Mouse (Mus musculus): Measurements from ENCODE around the gene Foxp4. TPM values are rescaled to one million over a fixed set of nuclear protein-coding genes. Genes with fewer than 3 reads are reported as not detected.

Gene Foxp4
- total and polyA plus RNA-seq, 3 experiments = 7.1 to 50.5 TPM; not detected in 1

DNA sequence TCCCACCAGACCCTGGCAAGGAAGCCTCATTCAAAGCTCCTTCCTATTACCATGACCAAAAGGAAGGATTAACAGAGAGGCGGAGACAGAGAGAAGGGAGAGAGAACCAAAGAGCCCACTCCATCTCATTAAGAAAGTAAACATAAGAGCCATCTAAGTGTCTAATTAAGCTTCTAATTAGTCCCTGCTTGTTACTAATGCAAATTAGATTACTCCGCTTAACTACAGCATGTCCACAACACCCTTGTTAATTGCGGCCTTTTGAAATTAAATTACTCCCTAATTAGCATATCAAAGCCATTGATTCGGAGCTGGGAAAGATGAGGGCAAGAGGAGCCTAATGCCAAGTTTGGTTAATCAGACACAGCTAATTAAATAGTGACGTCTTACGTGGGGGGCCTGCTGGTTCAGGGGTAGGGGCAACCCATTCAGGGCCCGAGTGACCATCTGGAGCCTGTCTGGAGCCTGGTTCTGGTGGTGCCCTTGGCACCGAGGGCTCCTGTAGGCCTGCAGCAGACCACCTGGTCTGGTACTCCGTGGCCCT, 9.7 kb downstream of the Foxp4 start:
- Histone ChIP-seq H3K4me1 (ENCODE audit: control insufficient read depth in 1 of 2, insufficient read depth in 2 of 2, low read length in 2 of 2) (no peaks in the 10 kb centered on the region), H3K9ac (ENCODE audit: control insufficient read depth, low read depth, low read length, poor library complexity, severe bottlenecking) (no peak overlapping the region), H3K4me3 (ENCODE audit: control insufficient read depth in 1 of 2, insufficient read depth in 1 of 2, low read depth in 2 of 2, low read length in 2 of 2) (no peak overlapping the region), H3K27ac (ENCODE audit: control insufficient read depth, low read depth, low read length) (no peak overlapping the region), H3K9me3 (replicated peaks; ENCODE audit: insufficient read depth, low read length) (no peaks in the 10 kb centered on the region), H3K36me3 (ENCODE audit: control insufficient read depth in 1 of 2, insufficient read depth in 2 of 2, low read length in 2 of 2) (no peaks in the 10 kb centered on the region; a peak in 1 of 4 replicates), H3K27me3 (ENCODE audit: control insufficient read depth in 1 of 2, insufficient read depth in 2 of 2, low read length in 2 of 2) (no peaks in the 10 kb centered on the region), H3K79me2 (ENCODE audit: control insufficient read depth, insufficient read depth, low read length, poor library complexity) (peaks cover 2% of the 10 kb centered on the region; the same call in 1 of the 2 replicates)
- TF ChIP-seq TBP (IDR thresholded peaks at IDR 0.05; ENCODE audit: low read depth, low read length) (no peak), MXI1 (IDR thresholded peaks at IDR 0.05; ENCODE audit: low read depth, low read length) (no peak)
- DNase-seq (ENCODE audit: low read depth, low spot score) = no peak

DNA sequence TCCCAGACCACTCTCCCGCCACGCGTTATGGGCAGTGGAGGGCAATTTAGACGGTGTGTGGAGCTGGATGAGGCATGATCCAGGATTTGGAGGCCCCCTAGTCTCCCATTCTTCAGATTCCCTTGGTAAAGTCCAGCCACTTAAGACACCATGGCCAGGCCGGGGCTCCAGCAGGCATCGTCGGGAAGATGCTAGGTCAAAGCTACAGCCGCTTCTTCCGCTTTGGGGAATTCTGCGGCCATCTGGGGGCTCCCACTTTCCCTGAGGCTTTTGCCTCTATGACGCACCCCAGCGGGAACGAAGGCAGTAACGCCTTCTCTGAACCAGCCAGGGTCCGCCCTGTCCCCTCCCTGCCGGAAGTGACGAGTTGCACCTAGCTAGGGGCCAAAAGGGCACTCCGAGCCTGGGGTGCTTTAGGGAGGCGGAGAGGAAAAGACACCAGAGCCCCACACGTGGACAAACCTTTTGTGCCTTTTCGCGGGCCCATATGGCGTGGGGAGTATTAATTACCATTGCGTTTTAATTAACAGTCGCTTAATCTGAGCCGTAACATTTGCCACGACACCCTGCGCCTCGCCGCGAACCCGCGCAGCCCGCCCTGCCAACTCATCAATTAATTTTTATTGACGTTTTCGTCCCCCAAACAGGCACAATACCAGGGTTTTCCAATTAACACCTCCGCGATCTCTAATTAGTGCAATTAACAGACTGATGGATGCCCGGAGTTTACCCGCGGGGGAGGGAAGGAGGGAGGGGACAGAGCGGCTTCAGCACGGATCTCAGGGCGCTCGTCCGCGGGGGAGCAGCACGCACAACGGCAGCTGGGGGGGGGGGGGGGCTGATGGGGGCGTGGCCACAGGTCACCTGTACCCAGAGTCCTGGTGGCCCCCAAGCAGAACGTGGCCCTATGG, 15.1 kb downstream of the Foxp4 start:
- 0 out of 2 replicates have a peak, but pooled peaks cover 2% of the 10 kb centered on the region for H3K79me2 ChIP-seq (ENCODE audit: control insufficient read depth, insufficient read depth, low read length, poor library complexity)
- H3K9me3 ChIP-seq (replicated peaks; ENCODE audit: insufficient read depth, low read length) = no peaks in the 10 kb centered on the region
- DNase-seq (ENCODE audit: low read depth, low spot score) = no peak
- H3K36me3 ChIP-seq (ENCODE audit: control insufficient read depth in 1 of 2, insufficient read depth in 2 of 2, low read length in 2 of 2) = no peaks in the 10 kb centered on the region
- TF ChIP-seq NELFE (IDR thresholded peaks at IDR 0.05; ENCODE audit: low read depth, low read length) = no peak
- TF ChIP-seq POLR2AphosphoS5 (IDR thresholded peaks at IDR 0.05; ENCODE audit: borderline replicate concordance, low read depth, low read length) = no peak
- no peak for TF ChIP-seq POLR2A (IDR thresholded peaks at IDR 0.05; ENCODE audit: control insufficient read depth in 1 of 2, insufficient read depth in 1 of 2, low read depth in 1 of 2, low read length in 2 of 2, poor library complexity in 1 of 2)
- no peak for TF ChIP-seq RCOR1 (IDR thresholded peaks at IDR 0.05; ENCODE audit: low read depth, low read length)
- no peak overlapping the region for H3K27ac ChIP-seq (ENCODE audit: control insufficient read depth, low read depth, low read length)
- no peak overlapping the region for H3K4me3 ChIP-seq (ENCODE audit: control insufficient read depth in 1 of 2, insufficient read depth in 1 of 2, low read depth in 2 of 2, low read length in 2 of 2)
- H3K27me3 ChIP-seq (ENCODE audit: control insufficient read depth in 1 of 2, insufficient read depth in 2 of 2, low read length in 2 of 2) = no peaks in the 10 kb centered on the region
- H3K9ac ChIP-seq (ENCODE audit: control insufficient read depth, low read depth, low read length, poor library complexity, severe bottlenecking) = no peak overlapping the region
- no peaks in the 10 kb centered on the region for H3K4me1 ChIP-seq (ENCODE audit: control insufficient read depth in 1 of 2, insufficient read depth in 2 of 2, low read length in 2 of 2)

DNA sequence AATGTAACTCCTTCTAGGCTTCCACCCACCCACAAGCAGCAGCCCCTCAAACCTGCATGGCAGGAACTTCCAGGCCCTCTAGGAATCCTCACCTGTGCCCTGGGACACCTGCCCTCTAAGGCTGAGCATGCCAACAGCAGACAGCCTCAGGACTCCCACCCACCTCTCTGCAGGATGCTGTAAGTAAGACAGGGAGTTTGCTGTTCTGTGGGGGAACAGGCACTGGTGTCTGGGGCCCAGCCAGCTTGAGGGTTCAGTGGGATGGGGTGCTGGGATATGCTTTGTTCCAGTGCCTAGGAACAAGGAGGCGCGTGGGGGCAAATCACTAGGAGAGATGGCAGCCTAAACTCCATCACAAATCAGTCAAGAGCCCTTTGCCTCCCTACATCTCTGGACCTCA, 16.4 kb downstream of the Foxp4 start:
- Histone ChIP-seq H3K9ac (ENCODE audit: control insufficient read depth, low read depth, low read length, poor library complexity, severe bottlenecking) (no peak overlapping the region), H3K36me3 (ENCODE audit: control insufficient read depth in 1 of 2, insufficient read depth in 2 of 2, low read length in 2 of 2) (no peaks in the 10 kb centered on the region; a peak in 1 of 4 replicates), H3K4me3 (ENCODE audit: control insufficient read depth in 1 of 2, insufficient read depth in 1 of 2, low read depth in 2 of 2, low read length in 2 of 2) (no peak overlapping the region), H3K4me1 (ENCODE audit: control insufficient read depth in 1 of 2, insufficient read depth in 2 of 2, low read length in 2 of 2) (no peaks in the 10 kb centered on the region), H3K9me3 (replicated peaks; ENCODE audit: insufficient read depth, low read length) (no peaks in the 10 kb centered on the region), H3K27me3 (ENCODE audit: control insufficient read depth in 1 of 2, insufficient read depth in 2 of 2, low read length in 2 of 2) (no peaks in the 10 kb centered on the region), H3K27ac (ENCODE audit: control insufficient read depth, low read depth, low read length) (no peak overlapping the region), H3K79me2 (ENCODE audit: control insufficient read depth, insufficient read depth, low read length, poor library complexity) (0 out of 2 replicates have a peak, but pooled peaks cover 2% of the 10 kb centered on the region)
- no peak for DNase-seq (ENCODE audit: low read depth, low spot score)
- TF ChIP-seq SMC3 (IDR thresholded peaks at IDR 0.05; ENCODE audit: low read depth, low read length) = no peak
- TF ChIP-seq SIN3A (IDR thresholded peaks at IDR 0.05; ENCODE audit: low read length) = no peak
- TF ChIP-seq ZKSCAN1 (IDR thresholded peaks at IDR 0.05; ENCODE audit: low read depth, low read length) = no peak
- TF ChIP-seq NRF1 (IDR thresholded peaks at IDR 0.05; ENCODE audit: insufficient read depth, low read depth, low read length, poor library complexity, severe bottlenecking) = no peak
- TF ChIP-seq ETS1 (IDR thresholded peaks at IDR 0.05; ENCODE audit: low read depth, low read length) = no peak
